Mouse (Mus musculus): ENCODE results near the gene Gpr158.

DNA sequence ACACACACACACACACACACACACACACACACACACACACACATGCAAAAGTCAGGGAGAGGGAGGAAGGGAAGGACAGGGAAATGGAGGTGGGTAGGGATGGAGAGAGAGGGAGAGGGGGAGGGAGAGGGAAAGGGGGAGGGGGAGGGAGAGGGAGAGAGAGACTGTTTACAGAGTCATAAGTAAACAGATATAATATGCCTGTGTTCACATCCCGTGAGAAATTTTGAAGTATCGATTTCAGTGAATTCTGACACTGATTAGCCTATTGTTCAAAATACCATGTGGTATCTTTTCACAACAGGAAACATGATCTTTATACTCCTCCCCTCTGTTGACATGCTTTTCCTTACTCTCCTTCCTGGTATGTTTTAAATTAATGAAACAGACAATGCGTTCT lies 432.3 kb downstream of the Gpr158 start:
- no peak for TF ChIP-seq CTCF (IDR thresholded peaks at IDR 0.05; ENCODE audit: insufficient read depth, low read length)
- no peak for TF ChIP-seq POLR2A (IDR thresholded peaks at IDR 0.05; ENCODE audit: borderline replicate concordance, extremely low read depth, low read depth, low read length)

All from lung, adult 2 months (tissue).